In the genomic region with DNA sequence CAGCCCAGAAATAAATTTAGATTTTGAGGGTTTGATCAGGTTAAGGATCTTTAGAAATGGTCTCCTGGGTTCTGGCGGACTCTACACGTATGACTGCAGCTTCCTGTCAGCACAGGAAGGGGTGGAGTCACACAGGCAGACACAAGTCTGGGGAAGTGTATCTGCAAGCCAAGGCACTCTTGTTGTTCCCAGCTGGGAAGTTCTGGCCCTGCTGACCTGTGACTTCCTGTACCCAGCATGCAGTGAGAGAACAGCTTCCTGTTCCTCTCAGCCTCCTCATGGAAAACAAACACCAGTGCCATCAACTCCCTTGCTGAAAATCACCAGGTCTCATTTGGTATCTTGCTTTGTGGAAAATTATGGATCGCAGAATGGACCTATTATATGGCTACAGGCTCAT, we compare ENCODE assay signal across 28 mouse cellular contexts.
A peak's percentile ranks its signal among the peaks of the same experiment; 100 is the strongest.
DNase-seq lines count a peak whose midpoint lies in the region; ATAC-seq and TF ChIP-seq lines count a peak whose summit lies in the region.
"Had no signal": no experiment of that assay in that cellular context is flagged by ENCODE, and none has a peak within 500 bp of the region (broad histone marks: within the 10 kb centered on the region; RNA-seq: fewer than 3 reads in every experiment).

No protein-coding gene starts in this region.

- ATAC-seq in heart, postnatal 0 days (ENCODE audit: insufficient read depth, low read depth), result 0 out of 2 replicates have a peak, but pooled peaks have one; percentile 41
- no peak for ATAC-seq in heart, embryonic 11.5 days (replicated peaks; ENCODE audit: insufficient number of reproducible peaks, low FRiP score, low TSS enrichment)
- ATAC-seq: forebrain, embryonic 15.5 days; intestine, postnatal 0 days; Patski had no signal

- WGBS in heart, postnatal 0 days, result 76% methylated on average over 3 of the region's 3 CpGs
- WGBS in heart, embryonic 11.5 days (ENCODE audit: insufficient replicate concordance), result 80% methylated on average over 3 of the region's 3 CpGs

- H3K4me2 ChIP-seq in heart, postnatal 0 days (ENCODE audit: low read depth, low read length), result no peak overlapping the region
- no peak overlapping the region for H3K4me2 ChIP-seq in heart, embryonic 11.5 days
- H3K4me2 ChIP-seq: embryonic facial prominence, embryonic 13.5 days; forebrain, embryonic 12.5 days; forebrain, embryonic 15.5 days; hindbrain, embryonic 12.5 days; hindbrain, embryonic 15.5 days had no signal

- TF ChIP-seq EP300 in heart, postnatal 0 days (IDR thresholded peaks at IDR 0.05; ENCODE audit: low read depth), result 0 out of 2 replicates have a peak, but pooled peaks have one; percentile 24

- H3K27ac ChIP-seq in heart, postnatal 0 days (ENCODE audit: low read depth), result no peak overlapping the region
- H3K27ac ChIP-seq in heart, embryonic 11.5 days (ENCODE audit: low read depth, low read length), result no peak overlapping the region
- H3K27ac ChIP-seq: embryonic facial prominence, embryonic 10.5 days; embryonic facial prominence, embryonic 13.5 days; forebrain, embryonic 12.5 days; forebrain, embryonic 15.5 days; heart, embryonic 10.5 days; hindbrain, embryonic 12.5 days; hindbrain, embryonic 15.5 days had no signal

- H3K4me3 ChIP-seq in heart, postnatal 0 days (ENCODE audit: low read depth, low read length), result no peak overlapping the region
- H3K4me3 ChIP-seq in heart, embryonic 11.5 days (ENCODE audit: low read depth, low read length), result no peak overlapping the region
- H3K4me3 ChIP-seq: embryonic facial prominence, embryonic 10.5 days; embryonic facial prominence, embryonic 13.5 days; erythroblast, embryonic 14.5 days; forebrain, embryonic 12.5 days; forebrain, embryonic 15.5 days; heart, embryonic 10.5 days; hindbrain, embryonic 12.5 days; hindbrain, embryonic 15.5 days had no signal

- H3K9me3 ChIP-seq in heart, postnatal 0 days (replicated peaks; ENCODE audit: control insufficient read depth, low read length), result no peaks in the 10 kb centered on the region
- H3K9me3 ChIP-seq in heart, embryonic 11.5 days (replicated peaks; ENCODE audit: control insufficient read depth, low read length), result no peaks in the 10 kb centered on the region
- H3K9me3 ChIP-seq: embryonic facial prominence, embryonic 10.5 days; embryonic facial prominence, embryonic 13.5 days; forebrain, embryonic 12.5 days; forebrain, embryonic 15.5 days; G1E; heart, embryonic 10.5 days; hindbrain, embryonic 12.5 days; hindbrain, embryonic 15.5 days had no signal

- H3K9ac ChIP-seq in heart, postnatal 0 days (replicated peaks; ENCODE audit: low read depth, low read length), result no peak overlapping the region
- H3K9ac ChIP-seq in heart, embryonic 11.5 days (ENCODE audit: low read depth, low read length), result no peak overlapping the region
- H3K9ac ChIP-seq: embryonic facial prominence, embryonic 13.5 days; forebrain, embryonic 12.5 days; forebrain, embryonic 15.5 days; hindbrain, embryonic 12.5 days; hindbrain, embryonic 15.5 days had no signal

- DNase-seq in heart, adult 11 months, result peak; percentile 97
- no peak for DNase-seq in heart, adult 8-10 months (ENCODE audit: low spot score)
- no peak for DNase-seq in heart, postnatal 0 days (ENCODE audit: low spot score)
- DNase-seq in R1 (ENCODE audit: low read depth, low spot score), result peak; percentile 36
- no peak for DNase-seq in cerebellum, postnatal 10 days
- DNase-seq: adrenal gland, adult 2 months; adrenal gland, postnatal 14 days; B cell, adult 2 months; cerebellum, adult 11 months; cerebellum, adult 2 months; cerebellum, adult 9-11 months; cerebellum, postnatal 36 days; embryo, embryonic 11 days; gastrocnemius, postnatal 25 days; heart, postnatal 10 days; kidney, adult 2 months had no signal

- TF ChIP-seq CTCF in heart, postnatal 0 days (IDR thresholded peaks at IDR 0.05; ENCODE audit: low read depth), result no peak

- no peaks in the 10 kb centered on the region for H3K36me3 ChIP-seq in heart, postnatal 0 days (replicated peaks; ENCODE audit: control insufficient read depth, insufficient read depth, low read length)
- no peaks in the 10 kb centered on the region for H3K36me3 ChIP-seq in heart, embryonic 11.5 days (ENCODE audit: control insufficient read depth, insufficient read depth, low read length)
- H3K36me3 ChIP-seq: embryonic facial prominence, embryonic 10.5 days; embryonic facial prominence, embryonic 13.5 days; forebrain, embryonic 12.5 days; forebrain, embryonic 15.5 days; G1E; heart, embryonic 10.5 days; hindbrain, embryonic 12.5 days; hindbrain, embryonic 15.5 days had no signal

- H3K4me1 ChIP-seq in heart, postnatal 0 days (ENCODE audit: control insufficient read depth, insufficient read depth), result peaks cover 1% of the 10 kb centered on the region; the same call in 1 of the 2 replicates
- H3K4me1 ChIP-seq in heart, embryonic 11.5 days (ENCODE audit: control insufficient read depth, insufficient read depth, low read length), result peaks cover 5% of the 10 kb centered on the region
- H3K4me1 ChIP-seq: hindbrain, embryonic 12.5 days had no signal

- no peaks in the 10 kb centered on the region for H3K27me3 ChIP-seq in heart, postnatal 0 days (ENCODE audit: control insufficient read depth, insufficient read depth, low read length)
- H3K27me3 ChIP-seq in heart, embryonic 11.5 days (ENCODE audit: control insufficient read depth, insufficient read depth, low read length), result no peaks in the 10 kb centered on the region
- H3K27me3 ChIP-seq: embryonic facial prominence, embryonic 13.5 days; forebrain, embryonic 12.5 days; forebrain, embryonic 15.5 days; hindbrain, embryonic 12.5 days; hindbrain, embryonic 15.5 days; Patski had no signal

Comparison
In these comparisons a context has a peak if more than half of its experiments do, and no peak if none do; other contexts are left out.
1. DNase-seq: peak in heart, adult 11 months (single experiment) and R1 (single experiment); none in heart, adult 8-10 months (single experiment), heart, postnatal 0 days (single experiment) and cerebellum, postnatal 10 days (0 of 2).